Mouse (Mus musculus) liver, embryonic 11.5 days (tissue): ENCODE data around the gene Tpbgl. TPM values are rescaled to one million over a fixed set of nuclear protein-coding genes. Genes with fewer than 3 reads are reported as not detected.

ENCODE experiments used
- ATAC-seq: fragments of 200-750 bp; cut with Nextera tagmentation; replicated peaks from 2 replicates; pipeline ENCODE4 v1.8.0; 2017; ENCODE audit warnings: moderate number of reproducible peaks, mild to moderate bottlenecking, moderate TSS enrichment, moderate library complexity; ENCODE audit not compliant: low FRiP score
- DNase-seq: peaks from one replicate; pipeline ENCODE4 v3.0.0-alpha.2; 2017; ENCODE audit warnings: low spot score
- H3K27ac ChIP-seq: fragments of 300-500 bp; sonication (generic); 2 replicates; pipeline ENCODE4 v1.5.1; 2014; ENCODE audit warnings: mild to moderate bottlenecking, low read depth, low read length, control low read depth
- H3K27me3 ChIP-seq: fragments of 300-500 bp; sonication (generic); replicated peaks from 2 replicates; pipeline ENCODE4 v1.6.1; 2014; ENCODE audit warnings: low read length, mixed read lengths; ENCODE audit not compliant: control insufficient read depth, insufficient read depth
- H3K36me3 ChIP-seq: fragments of 300-500 bp; sonication (generic); 2 replicates; pipeline ENCODE4 v1.6.1; 2014; ENCODE audit warnings: mild to moderate bottlenecking, low read length, moderate library complexity, mixed read lengths; ENCODE audit not compliant: control insufficient read depth, insufficient read depth
- H3K4me1 ChIP-seq: fragments of 300-500 bp; sonication (generic); replicated peaks from 2 replicates; pipeline ENCODE4 v1.6.1; 2014; ENCODE audit warnings: low read length, mixed read lengths; ENCODE audit not compliant: control insufficient read depth, insufficient read depth
- H3K4me2 ChIP-seq: fragments of 300-500 bp; sonication (generic); 2 replicates; pipeline ENCODE4 v1.6.1; 2014; ENCODE audit warnings: mild to moderate bottlenecking, control low read depth, moderate library complexity
- H3K4me3 ChIP-seq: fragments of 300-500 bp; sonication (generic); 2 replicates; pipeline ENCODE4 v1.5.1; 2014; ENCODE audit warnings: low read depth, low read length, control low read depth
- H3K9ac ChIP-seq: fragments of 300-500 bp; sonication (generic); 2 replicates; pipeline ENCODE4 v1.6.1; 2014; ENCODE audit warnings: low read depth, low read length, control low read depth
- H3K9me3 ChIP-seq: fragments of 300-500 bp; sonication (generic); 2 replicates; pipeline ENCODE4 v1.6.1; 2016; ENCODE audit warnings: low read length, inconsistent platforms, mixed read lengths; ENCODE audit not compliant: control insufficient read depth
- WGBS: fragments of 180-500 bp; shearing (Covaris S2); extraction: QIAGEN DNeasy Blood & Tissue Kit; methylation state at CpG from one replicate; pipeline ENCODE4 v1.1.7; 2014; 5-methylcytosine and 5-hydroxymethylcytosine counted together
- polyA plus RNA-seq: library from polyadenylated mRNA; unstranded; fragments of >200 nt; fragmentation: Nextera tagmentation; extraction: Ambion mirVana; gene quantifications from 2 replicates; pipeline ENCODE4 v1.2.1, GENCODE M21; 2014

Gene Tpbgl
- polyA plus RNA-seq, 1 experiment from 2014 or later: 0.78 TPM

GRCm38 (mm10) chr7:99580247-99580646 is 46.7 kb downstream of the Tpbgl start:
- Histone ChIP-seq H3K27me3 (no peaks in the 10 kb centered on the region), H3K36me3 (peaks cover 6% of the 10 kb centered on the region; the same call in 1 of the 2 replicates), H3K4me2 (peak overlapping the region; percentile 31; the same call in 1 of the 2 replicates), H3K4me3 (no peak overlapping the region), H3K9ac (no peak overlapping the region), H3K4me1 (peaks cover 29% of the 10 kb centered on the region), H3K9me3 (no peaks in the 10 kb centered on the region), H3K27ac (peak overlapping the region; percentile 38)
- no peak for ATAC-seq
- DNase-seq: no peak
- 33% methylated on average over 6 of the region's 6 CpGs for WGBS

DNA sequence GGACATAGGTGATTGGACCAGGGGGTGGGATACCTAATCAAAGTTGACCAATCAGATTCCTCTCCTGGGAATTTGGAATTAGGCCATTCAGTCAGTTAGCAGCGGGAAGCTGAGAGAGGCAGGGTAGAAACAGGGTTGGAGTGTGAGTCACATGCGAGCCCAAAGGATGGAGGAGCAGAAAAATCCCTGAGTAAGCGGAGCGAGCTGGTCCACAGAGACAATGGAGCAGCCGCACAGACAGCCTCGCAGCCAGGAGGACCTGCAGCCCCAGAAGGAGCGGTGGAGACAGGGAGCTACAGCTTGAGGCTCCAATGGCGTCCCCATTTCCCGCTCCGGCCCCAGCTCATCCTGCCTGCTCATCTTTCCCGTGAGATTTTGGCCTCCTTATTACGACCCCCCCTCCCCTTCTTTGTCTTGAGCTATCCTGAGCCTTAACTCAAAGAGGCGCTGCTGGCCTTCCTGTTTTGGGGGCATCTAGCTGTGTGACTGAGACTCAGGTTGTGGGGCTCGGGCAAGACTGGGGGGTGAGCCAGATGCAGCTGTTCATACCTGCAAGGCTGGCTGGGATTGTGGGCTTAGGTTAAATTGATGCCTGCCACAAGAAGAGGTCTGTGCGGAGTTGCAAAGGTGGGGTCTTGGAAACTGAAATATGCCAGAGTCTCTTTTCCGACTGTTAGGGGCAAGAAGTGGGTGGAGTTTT is 47.3 kb downstream of the Tpbgl start:
- peaks cover 29% of the 10 kb centered on the region for H3K4me1 ChIP-seq
- peak overlapping the region; percentile 38 for H3K27ac ChIP-seq
- no peaks in the 10 kb centered on the region for H3K9me3 ChIP-seq
- H3K36me3 ChIP-seq: peaks cover 5% of the 10 kb centered on the region; the same call in 1 of the 2 replicates
- DNase-seq: no peak
- H3K4me2 ChIP-seq: peak overlapping the region; percentile 31
- ATAC-seq: no peak
- H3K9ac ChIP-seq: no peak overlapping the region
- H3K4me3 ChIP-seq: no peak overlapping the region
- 29% methylated on average over 16 of the region's 16 CpGs for WGBS
- no peaks in the 10 kb centered on the region for H3K27me3 ChIP-seq

DNA sequence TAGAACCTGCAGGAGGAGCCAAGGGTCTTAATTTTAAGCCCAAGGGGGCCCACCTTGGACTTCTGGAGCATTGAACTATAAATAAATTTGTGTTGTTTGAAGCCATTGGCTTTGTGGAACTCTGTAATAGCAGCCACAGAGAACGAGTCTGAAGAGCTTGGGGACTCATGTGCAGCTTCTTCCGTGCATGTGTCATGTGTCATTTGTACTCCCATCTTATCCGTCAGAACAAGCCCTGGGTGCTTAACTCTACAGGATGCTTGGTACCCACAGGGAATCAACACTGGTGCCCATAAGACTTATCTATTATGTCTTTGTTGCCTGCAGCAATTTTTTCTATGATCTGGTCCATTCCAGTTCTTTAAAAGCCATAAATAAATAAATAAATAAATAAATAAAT is 48.7 kb downstream of the Tpbgl start:
- H3K4me2 ChIP-seq: no peak overlapping the region
- DNase-seq (no peak), ATAC-seq (no peak)
- no peaks in the 10 kb centered on the region for H3K9me3 ChIP-seq
- no peaks in the 10 kb centered on the region for H3K27me3 ChIP-seq
- H3K4me1 ChIP-seq: peaks cover 26% of the 10 kb centered on the region
- 0 out of 2 replicates have a peak, but pooled peaks cover 2% of the 10 kb centered on the region for H3K36me3 ChIP-seq
- no peak overlapping the region for H3K27ac ChIP-seq
- H3K4me3 ChIP-seq: no peak overlapping the region
- no peak overlapping the region for H3K9ac ChIP-seq
- WGBS: 71% methylated on average over 3 of the region's 3 CpGs

Other genes with a start within 250 kb of the Tpbgl start
- 5.7 and 7.5 TPM in 2 replicates for gene Gdpd5, start 245.7 kb downstream of the Tpbgl start, polyA plus RNA-seq
- gene Klhl35, start 161.1 kb downstream of the Tpbgl start, polyA plus RNA-seq: 0.23 and 0.32 TPM in 2 replicates
- 934 and 944 TPM in 2 replicates for gene Rps3, start 143.4 kb downstream of the Tpbgl start, polyA plus RNA-seq
- gene Arrb1, start 91.6 kb downstream of the Tpbgl start, polyA plus RNA-seq: 27.9 and 28.9 TPM in 2 replicates
- gene Slco2b1, start 84.2 kb upstream of the Tpbgl start, polyA plus RNA-seq: 0.34 and 0.97 TPM in 2 replicates
- not detected in 2 replicates for gene Olfr520, start 103.2 kb upstream of the Tpbgl start, polyA plus RNA-seq
- gene Olfr521, start 136.4 kb upstream of the Tpbgl start, polyA plus RNA-seq: not detected in 2 replicates
- gene Neu3, start 201.3 kb upstream of the Tpbgl start, polyA plus RNA-seq: 5.4 and 5.9 TPM in 2 replicates
- gene Xrra1, start 232.0 kb upstream of the Tpbgl start, polyA plus RNA-seq: 0.10 and 0.17 TPM in 2 replicates
- gene Spcs2, start 236.4 kb upstream of the Tpbgl start, polyA plus RNA-seq: 301 and 312 TPM in 2 replicates